Mouse (Mus musculus): ENCODE results near the gene Rac3.
A peak's percentile ranks its signal among the peaks of the same experiment; 100 is the strongest.
"Not testable (repeated sequence)": the region's sequence is repeated elsewhere in the genome, so short reads cannot be mapped to it uniquely, and the experiment has no call there.

The Rac3 gene

DNA sequence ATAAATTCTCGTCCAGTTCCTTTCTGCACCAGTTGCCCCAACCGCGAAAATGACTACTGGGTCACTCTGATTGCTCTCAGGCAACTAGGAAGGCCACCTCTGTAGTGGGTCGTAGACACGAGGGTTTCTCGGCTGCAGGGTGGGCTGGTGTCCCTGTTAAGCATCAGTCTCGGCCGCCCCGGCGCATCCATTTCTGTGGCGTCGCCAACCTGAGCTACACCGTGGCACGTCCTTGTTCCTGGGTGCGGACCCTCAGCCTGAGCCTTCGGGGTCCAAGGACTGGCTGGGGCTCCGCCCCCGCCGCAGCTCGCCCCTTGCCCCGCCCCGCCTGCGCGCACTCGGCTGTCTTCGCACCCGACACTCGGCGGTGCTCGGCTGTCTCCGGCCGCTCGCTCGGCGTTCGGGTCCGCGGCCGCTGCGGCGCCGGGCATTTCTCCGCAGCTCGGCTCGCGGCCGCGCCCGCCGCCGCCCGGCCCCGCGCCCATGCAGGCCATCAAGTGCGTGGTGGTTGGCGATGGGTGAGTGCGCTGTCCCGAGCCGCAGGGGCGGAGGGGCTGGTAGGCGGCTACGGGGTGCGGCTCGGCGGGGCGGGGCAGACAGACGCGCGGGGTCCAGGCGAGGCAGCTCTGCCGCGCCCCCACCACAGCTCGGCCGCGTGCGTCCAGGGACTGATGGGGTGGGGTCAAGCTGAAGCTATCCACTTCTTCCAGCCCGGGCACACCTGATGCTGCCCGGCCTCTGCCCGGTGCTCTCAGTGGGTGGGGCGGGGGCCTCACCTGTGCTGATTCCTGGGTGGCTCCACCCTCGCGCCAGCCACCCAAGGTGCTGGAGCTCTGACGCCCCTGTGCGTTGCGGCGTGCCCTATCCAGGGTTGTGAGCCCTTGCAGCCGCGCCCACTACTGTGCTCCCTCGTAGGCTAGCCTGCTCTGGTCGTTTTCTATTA, at the start of gene Rac3:
Gene Rac3, plus strand, starts transcription at position 347 of the 943 bp plus-strand sequence.
- DNase-seq = peak; percentile 68

- peak; percentile 90 for DNase-seq
Measured at GRCm38 (mm10) chr11:120672687-120673593, 48.3 kb upstream of the Rac3 start, which contains the start of gene Aspscr1. Gene Aspscr1, plus strand, starts transcription at chr11:120672973.

- no peak for DNase-seq
Measured at GRCm38 (mm10) chr11:120673594-120674122, 47.6 kb upstream of the Rac3 start.

DNA sequence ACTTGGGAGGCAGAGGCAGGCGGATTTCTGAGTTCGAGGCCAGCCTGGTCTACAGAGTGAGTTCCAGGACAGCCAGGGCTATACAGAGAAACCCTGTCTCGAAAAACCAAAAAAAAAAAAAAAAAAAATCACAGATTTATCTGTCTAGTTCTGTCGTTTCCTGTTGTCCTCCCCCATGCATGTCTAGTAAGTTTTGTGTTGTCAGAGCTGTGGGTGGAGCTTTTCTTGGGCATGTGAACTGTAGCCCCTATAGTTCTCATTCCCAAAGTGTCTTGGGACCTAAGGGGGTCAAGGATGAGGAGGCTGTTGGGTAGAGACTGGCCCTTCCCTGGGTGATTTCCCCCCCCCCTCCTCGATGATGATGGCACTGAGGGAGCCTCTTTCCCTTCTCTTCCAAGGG, 45.4 kb upstream of the Rac3 start:
- not testable (repeated sequence) for DNase-seq

DNA sequence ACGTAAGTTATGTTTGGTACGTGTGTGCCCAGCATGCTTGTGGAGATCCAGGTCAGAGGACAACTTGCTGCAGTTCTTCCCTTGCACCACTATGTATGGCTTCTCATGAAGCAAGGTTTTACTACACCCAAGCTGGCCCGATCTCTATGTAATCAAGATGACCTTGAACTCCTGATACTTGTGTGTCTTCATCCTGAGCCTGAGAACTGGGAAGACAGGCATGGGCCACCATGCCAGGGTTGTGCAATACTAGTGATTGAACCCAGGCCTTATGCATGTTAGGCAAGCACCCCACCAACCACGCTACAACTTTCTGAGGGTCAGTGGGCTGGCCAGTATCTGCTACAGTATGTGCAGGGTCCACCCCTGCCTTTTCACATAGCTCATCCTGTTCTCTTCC, 44.3 kb upstream of the Rac3 start:
- DNase-seq = no peak

DNA sequence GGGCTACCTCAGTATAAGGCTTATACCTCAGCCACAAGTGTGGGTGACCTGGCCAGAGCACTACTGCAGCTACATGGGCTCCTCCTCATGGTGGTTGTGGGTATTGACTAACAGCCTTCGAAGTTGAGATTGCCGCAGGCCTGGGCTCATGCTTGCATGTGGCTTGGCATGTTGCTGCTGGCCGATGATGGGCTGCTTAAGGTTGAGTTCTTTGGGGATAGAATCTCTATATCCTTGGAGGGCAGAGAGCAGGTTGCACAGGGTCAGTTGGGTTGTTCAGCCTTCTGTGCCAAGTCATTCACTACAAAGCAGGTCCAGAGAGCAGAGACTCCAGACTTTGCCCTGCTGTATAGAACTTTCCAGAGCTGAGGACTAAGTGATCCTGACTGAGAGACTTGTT, 41.4 kb upstream of the Rac3 start:
- no peak for DNase-seq

DNA sequence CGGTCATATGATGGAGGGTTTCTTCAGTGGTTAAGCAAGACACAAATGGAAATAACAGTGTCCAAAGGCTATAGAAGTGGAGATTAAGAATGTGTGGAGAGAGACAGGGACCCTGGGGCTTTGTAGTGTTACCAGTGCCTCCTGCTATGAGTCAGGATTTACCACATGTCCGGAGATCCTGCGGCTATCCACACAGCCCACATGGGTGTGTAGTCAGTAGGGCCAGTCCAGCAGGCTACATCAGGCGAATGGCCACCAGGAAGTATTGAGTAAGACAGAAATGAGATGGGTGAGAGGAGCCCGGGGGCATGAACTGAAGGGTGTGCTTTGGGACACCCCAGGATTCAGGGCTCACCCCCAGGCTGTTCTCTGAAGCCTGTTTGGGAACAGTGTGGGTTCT, 38.6 kb upstream of the Rac3 start:
- no peak for DNase-seq

DNA sequence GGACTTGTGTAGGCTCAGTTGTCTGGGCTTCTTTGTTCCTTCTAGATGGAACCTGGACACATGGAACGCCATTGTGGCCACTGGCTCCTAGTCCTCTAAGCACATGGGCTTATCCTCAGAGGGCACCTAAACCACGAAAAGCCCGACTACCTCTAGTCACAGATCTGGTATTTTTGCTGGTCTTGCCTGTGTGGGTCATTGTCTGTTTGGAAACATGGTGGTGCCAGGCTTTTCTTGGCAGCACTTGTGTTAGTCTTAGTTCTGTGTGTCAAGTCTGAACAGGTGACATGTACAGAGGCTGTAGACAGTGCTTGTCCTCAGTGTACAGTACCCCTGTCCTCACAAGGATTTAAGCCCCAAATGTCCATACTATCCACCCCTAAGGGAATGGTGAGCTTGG, 37.7 kb upstream of the Rac3 start:
- no peak for DNase-seq

DNA sequence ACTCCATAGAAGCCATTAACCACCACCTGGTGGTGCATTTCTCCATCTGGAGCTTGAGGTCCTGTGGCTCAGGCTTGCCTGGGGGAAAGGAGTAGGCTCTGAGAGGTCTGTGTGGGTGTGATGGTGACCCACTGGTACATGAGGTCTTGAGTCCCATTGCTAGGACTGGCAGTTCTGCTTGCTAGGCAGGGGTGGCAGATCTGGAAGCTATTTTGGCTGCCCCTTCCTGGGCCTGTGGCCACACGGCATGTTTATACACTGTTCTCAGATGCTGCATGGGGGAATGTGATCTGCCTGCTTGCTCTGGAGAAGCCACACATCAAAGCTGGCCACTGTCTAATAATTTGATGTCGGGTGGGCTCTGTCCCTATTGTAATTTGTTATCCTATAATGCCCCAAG, 37.2 kb upstream of the Rac3 start:
- DNase-seq = no peak

- DNase-seq = no peak
Measured at GRCm38 (mm10) chr11:120684660-120685059, 36.6 kb upstream of the Rac3 start.

DNA sequence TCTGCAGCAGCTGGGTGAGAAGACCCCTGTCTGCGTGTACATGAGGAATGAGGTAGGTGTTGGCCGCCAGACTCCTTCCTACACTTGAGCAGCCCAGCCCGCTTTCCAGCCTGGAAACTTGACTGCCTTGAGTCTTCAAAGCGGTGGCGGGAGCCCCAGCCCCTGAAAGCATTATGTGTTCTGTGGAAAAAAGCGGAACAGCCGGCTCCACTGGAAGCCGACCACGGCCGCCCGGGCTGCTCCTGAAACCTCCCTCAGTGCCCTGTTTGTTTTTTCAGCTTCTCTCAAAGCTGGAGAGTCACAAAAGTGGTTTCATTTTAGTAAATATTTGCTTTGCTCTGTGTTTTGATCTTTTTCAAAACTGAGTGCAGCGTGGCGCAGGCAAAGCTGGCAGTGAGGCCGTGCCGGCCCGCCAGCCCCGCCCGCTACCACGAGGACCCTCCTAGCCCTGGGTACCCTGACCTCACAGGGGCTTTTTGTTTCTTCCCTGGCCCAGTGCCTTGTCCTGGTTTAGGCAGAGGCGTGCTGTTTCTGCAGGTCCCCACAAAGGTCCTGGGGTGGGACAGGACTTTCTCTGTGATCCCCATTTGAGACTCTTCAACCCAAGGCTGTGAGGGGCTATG, 34.5 kb upstream of the Rac3 start:
- no peak for DNase-seq

- DNase-seq = no peak
Measured at GRCm38 (mm10) chr11:120689365-120689764, 31.9 kb upstream of the Rac3 start.

DNA sequence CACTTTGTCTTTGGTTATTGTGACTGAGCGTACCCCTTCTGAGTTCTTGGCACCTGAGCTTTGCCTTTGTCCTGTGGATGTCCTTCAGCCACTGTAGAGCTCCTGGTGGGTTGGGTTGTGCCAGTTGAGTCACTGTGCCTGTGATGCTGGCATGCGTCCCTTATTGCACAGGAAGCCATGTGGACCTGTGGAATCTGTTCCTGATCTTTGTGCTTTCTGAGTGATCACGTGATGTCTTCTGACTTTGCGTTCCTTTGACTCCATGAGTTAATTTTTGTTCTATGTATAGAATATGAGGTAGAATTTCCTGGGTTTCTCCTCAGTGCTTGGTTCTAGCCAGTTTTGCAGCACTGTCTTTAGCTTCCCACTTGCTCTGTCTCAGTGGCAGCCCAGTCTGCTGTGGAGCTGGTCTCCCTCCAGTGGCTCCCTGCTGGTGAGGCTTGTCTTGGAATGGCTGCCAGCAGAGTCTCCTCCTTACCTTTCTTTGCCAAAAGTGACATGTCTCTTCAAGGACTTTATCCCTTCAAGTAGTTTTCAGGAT, 28.7 kb upstream of the Rac3 start:
- no peak for DNase-seq

GRCm38 (mm10) chr11:120693461-120693860, 27.8 kb upstream of the Rac3 start:
- DNase-seq = no peak

- no peak for DNase-seq
Measured at GRCm38 (mm10) chr11:120695184-120695583, 26.1 kb upstream of the Rac3 start.

GRCm38 (mm10) chr11:120695641-120696040, 25.6 kb upstream of the Rac3 start:
- no peak for DNase-seq

GRCm38 (mm10) chr11:120696568-120696967, 24.7 kb upstream of the Rac3 start:
- DNase-seq = no peak

DNA sequence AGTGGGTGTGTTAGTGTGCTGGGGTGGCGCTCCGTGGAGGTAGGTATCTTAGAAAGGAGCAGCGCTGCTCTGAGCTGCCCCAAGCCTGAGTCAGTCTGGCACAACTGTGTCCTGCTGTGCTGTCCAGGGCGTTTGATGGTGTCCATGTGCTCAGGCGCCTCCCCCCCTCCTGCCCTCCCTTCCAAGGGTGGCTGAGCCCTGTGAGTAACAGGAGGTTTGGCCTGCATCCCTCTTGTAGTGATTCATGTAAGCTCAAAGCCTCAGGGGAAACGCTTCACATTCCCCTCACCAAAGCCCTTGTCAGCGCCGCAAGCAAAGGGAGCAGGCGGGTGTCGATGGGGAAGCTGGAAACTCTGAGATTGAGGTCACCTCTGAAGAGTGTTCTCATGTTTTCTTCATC, 23.5 kb upstream of the Rac3 start:
- no peak for DNase-seq

- no peak for DNase-seq
Measured at GRCm38 (mm10) chr11:120703696-120704454, 17.4 kb upstream of the Rac3 start.

DNA sequence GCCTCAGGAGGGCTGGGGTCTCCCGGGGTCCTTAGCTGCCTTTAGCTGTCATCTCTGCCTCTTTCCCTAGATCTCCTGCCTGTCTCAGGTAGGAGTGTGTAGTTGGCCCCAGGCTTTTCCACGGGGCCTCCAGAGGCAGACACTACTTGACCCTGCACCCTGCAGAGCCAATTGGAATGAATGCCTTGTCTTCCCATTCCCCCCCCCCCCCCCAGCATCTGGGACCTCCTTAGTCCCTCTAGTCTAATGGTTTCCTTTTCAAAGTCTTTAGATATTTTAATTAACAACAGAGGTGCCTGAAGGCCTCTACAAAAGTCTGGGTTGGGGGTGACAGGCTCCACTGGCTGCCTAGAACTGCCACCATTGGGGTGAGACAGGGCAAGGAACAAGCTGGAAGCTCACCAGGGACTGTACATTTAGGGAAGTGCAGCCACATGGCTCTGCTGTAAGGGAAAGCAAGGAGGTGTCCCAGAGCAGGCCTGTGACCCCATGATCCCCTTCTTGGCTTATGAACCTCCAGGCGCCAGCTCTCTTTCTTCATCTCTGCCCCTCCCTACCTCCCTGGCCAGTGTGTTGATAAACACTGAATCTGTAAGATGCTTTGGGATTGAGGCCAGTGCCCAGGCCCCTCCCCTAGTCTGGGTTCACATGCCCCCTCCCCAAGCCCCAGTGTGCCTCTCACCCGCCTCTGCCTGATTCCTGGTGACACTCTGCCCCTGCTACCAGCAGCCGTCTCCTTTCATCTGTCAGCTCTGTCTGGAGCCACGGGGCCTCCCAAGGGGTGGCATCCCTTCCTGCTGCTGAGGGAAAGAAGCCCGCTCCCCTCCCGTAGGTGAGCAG, 16.6 kb upstream of the Rac3 start:
- DNase-seq = no peak

DNA sequence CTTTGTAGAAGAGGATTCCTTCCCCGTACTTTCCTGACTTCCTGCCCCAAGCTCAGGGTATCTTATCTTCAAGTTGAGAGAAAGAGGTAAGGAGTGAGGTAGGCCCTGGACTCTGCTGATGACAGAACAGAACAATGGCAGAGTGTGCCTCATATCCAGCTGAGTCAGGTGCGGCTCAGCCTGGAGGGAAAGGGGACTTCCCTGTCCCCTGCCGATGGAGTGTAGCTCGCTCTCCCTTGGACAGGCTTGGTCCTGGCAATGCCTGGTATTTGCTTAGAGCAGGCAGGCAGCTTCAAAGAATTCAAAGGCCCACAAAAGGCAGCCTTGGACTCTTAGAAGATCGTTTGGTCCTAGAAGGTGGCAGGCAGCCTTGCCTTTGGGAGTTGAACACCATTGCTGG, 15.2 kb upstream of the Rac3 start:
- no peak for DNase-seq
